Mouse (Mus musculus): ENCODE results near the gene Grin2c.

DNA sequence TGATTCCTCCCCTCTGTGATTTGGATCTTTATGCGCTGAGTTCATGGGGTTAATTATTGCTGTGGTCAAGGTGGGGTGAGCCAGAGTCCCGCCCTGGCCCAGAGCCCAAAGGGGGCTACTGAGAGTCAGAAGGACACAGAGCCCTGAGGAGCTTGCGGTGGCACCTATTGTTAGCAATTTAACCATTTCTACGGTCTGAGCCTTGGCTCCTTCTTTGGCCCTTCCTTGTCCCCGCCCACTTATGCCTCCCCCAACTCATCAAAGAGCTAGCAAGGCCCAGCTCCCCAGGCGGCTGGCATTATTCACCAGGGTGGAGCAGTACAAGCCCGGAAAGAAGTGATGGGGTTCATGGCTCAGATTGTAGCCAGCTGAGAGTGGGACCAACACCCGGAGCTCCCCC lies 39.8 kb upstream of the Grin2c start, which contains the start of gene Otop2:
- TF ChIP-seq GATA1 (IDR thresholded peaks at IDR 0.05; ENCODE audit: low read length) = no peak
- TF ChIP-seq TAL1 (IDR thresholded peaks at IDR 0.05; ENCODE audit: low read length) = no peak

All from erythroblast, embryonic 14.5 days (primary cell).